Comparison of ENCODE assay signal across 9 mouse cellular contexts in the genomic region with DNA sequence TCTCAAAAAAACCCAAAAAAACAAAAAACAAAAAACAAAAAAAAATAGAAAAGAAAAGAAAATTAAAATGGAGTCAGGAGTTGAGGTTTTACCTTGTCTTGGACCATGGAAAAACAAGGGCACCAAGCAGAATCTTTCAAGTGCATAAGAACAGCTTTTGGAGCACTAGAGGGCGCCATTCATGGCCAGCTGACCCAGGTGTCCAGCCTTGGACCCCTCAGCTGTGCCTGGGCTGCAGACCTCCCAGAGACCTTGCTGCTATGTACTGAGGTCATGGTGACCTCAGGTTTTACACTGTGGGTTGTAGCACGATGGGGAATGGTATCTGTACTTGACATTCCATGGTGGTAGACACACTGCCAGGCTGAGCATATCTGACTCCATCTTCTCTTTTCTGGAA. TPM values are rescaled to one million over a fixed set of nuclear protein-coding genes. Genes with fewer than 3 reads are reported as not detected.
A peak's percentile ranks its signal among the peaks of the same experiment; 100 is the strongest.
DNase-seq lines count a peak whose midpoint lies in the region; ATAC-seq and TF ChIP-seq lines count a peak whose summit lies in the region.
"Had no signal": no experiment of that assay in that cellular context is flagged by ENCODE, and none has a peak within 500 bp of the region (broad histone marks: within the 10 kb centered on the region; RNA-seq: fewer than 3 reads in every experiment).

No protein-coding gene starts in this region.

- intact Hi-C loops in gastrocnemius, adult 2 months (cut with DNase I) = loop anchor here (2.0 to 5.0 kb wide), 2 partner anchors 113 to 180 kb away; no protein-coding TSS in a partner anchor

- no peaks in the 10 kb centered on the region for H3K9me3 ChIP-seq in lung, postnatal 0 days (ENCODE audit: low read length)
- H3K9me3 ChIP-seq: limb, embryonic 15.5 days had no signal

- no peak overlapping the region for H3K9ac ChIP-seq in lung, postnatal 0 days (replicated peaks; ENCODE audit: low read depth)
- H3K9ac ChIP-seq: limb, embryonic 15.5 days had no signal

- no peak for TF ChIP-seq POLR2A in testis, adult 2 months (IDR thresholded peaks at IDR 0.05; ENCODE audit: control insufficient read depth, low read depth, low read length)

- no peak for TF ChIP-seq EP300 in lung, postnatal 0 days (IDR thresholded peaks at IDR 0.05)

- no peak overlapping the region for H3K27ac ChIP-seq in gastrocnemius, adult 2 months
- H3K27ac ChIP-seq in testis, adult 2 months (ENCODE audit: control insufficient read depth, insufficient read depth, low read depth, low read length) = no peak overlapping the region
- no peak overlapping the region for H3K27ac ChIP-seq in lung, postnatal 0 days (ENCODE audit: low read length)
- H3K27ac ChIP-seq: limb, embryonic 15.5 days had no signal

- peak; percentile 43; the same call in 1 of the 2 replicates for ATAC-seq in lung, postnatal 0 days

- H3K4me2 ChIP-seq in lung, postnatal 0 days (replicated peaks; ENCODE audit: low read depth, low read length) = no peak overlapping the region
- H3K4me2 ChIP-seq: limb, embryonic 15.5 days had no signal

- WGBS in lung, postnatal 0 days = 58% methylated on average over 2 of the region's 2 CpGs

- H3K4me1 ChIP-seq in testis, adult 2 months (ENCODE audit: control insufficient read depth, insufficient read depth, low read length) = no peaks in the 10 kb centered on the region
- no peaks in the 10 kb centered on the region for H3K4me1 ChIP-seq in lung, postnatal 0 days (ENCODE audit: insufficient read depth, low read depth, low read length)
- H3K4me1 ChIP-seq: limb, embryonic 15.5 days had no signal

- peak; percentile 48 for DNase-seq in gastrocnemius, adult 2 months
- DNase-seq in gastrocnemius, postnatal 25 days = no peak
- no peak for DNase-seq in testis, postnatal 14 days (ENCODE audit: low spot score)
- peak; percentile 70 for DNase-seq in embryo, embryonic 10.5 days (ENCODE audit: low spot score)
- peak; percentile 46 for DNase-seq in lung, postnatal 0 days (ENCODE audit: low spot score)
- DNase-seq in right cerebral cortex, postnatal 25 days = no peak
- no peak for DNase-seq in urinary bladder, postnatal 4 days (ENCODE audit: low spot score in 2 of 2)

- no peaks in the 10 kb centered on the region for H3K27me3 ChIP-seq in testis, adult 2 months (ENCODE audit: control insufficient read depth, insufficient read depth, low read length)
- H3K27me3 ChIP-seq in lung, postnatal 0 days (replicated peaks; ENCODE audit: insufficient read depth, low read length) = no peaks in the 10 kb centered on the region
- H3K27me3 ChIP-seq: limb, embryonic 15.5 days had no signal

- H3K36me3 ChIP-seq in testis, adult 2 months (ENCODE audit: control insufficient read depth, insufficient read depth, low read length) = peaks cover 3% of the 10 kb centered on the region
- H3K36me3 ChIP-seq in lung, postnatal 0 days (ENCODE audit: insufficient read depth, low read length) = peaks cover 24% of the 10 kb centered on the region; the same call in 1 of the 2 replicates

- no peak overlapping the region for H3K4me3 ChIP-seq in gastrocnemius, adult 2 months
- no peak overlapping the region for H3K4me3 ChIP-seq in testis, adult 2 months (ENCODE audit: control insufficient read depth, low read depth, low read length)
- H3K4me3 ChIP-seq in lung, postnatal 0 days (ENCODE audit: low read depth, low read length) = no peak overlapping the region
- H3K4me3 ChIP-seq: limb, embryonic 15.5 days had no signal

- TF ChIP-seq CTCF in gastrocnemius, adult 2 months (IDR thresholded peaks at IDR 0.05) = peak; percentile 72
- TF ChIP-seq CTCF in testis, adult 2 months (IDR thresholded peaks at IDR 0.05; ENCODE audit: control insufficient read depth, insufficient read depth, insufficient replicate concordance, low read depth, low read length) = peak; percentile 56; the same call in 1 of the 2 replicates
- peak; percentile 69 for TF ChIP-seq CTCF in lung, postnatal 0 days (IDR thresholded peaks at IDR 0.05)

RNA-seq across cellular contexts. Expression of a gene that starts 31.4 kb away (rescaled TPM):
- 1 to 10 TPM; 2.9 to 3.3 TPM for total RNA-seq in gastrocnemius, adult 2 months (2021)
- total RNA-seq in gastrocnemius, postnatal 25 days (2021) = 1 to 10 TPM; 4.1 to 5.3 TPM
- polyA plus RNA-seq in testis, adult 2 months (2012; rRNA removed) = 2.9 TPM in 2 replicates
- 52.2 and 56.8 TPM in 2 replicates for polyA plus RNA-seq in lung, postnatal 0 days (2015; fragmentation: Nextera tagmentation; extraction: Ambion mirVana)

Comparison
In these comparisons a context has a peak if more than half of its experiments do, and no peak if none do; other contexts are left out.
1. DNase-seq: peak in gastrocnemius, adult 2 months (single experiment), embryo, embryonic 10.5 days (single experiment) and lung, postnatal 0 days (single experiment); none in gastrocnemius, postnatal 25 days (single experiment), testis, postnatal 14 days (single experiment), right cerebral cortex, postnatal 25 days (single experiment) and urinary bladder, postnatal 4 days (0 of 2).
2. Peak in every context shown above with its lines, with median percentiles within 50 percentile points of each other: CTCF ChIP-seq.